Mouse (Mus musculus): ENCODE measurements around the gene Atp6v1g3. TPM values are rescaled to one million over a fixed set of nuclear protein-coding genes. Genes with fewer than 3 reads are reported as not detected.
A peak's percentile ranks its signal among the peaks of the same experiment; 100 is the strongest.

The Atp6v1g3 gene
- not detected in 2 replicates for polyA plus RNA-seq (2015; fragmentation: Nextera tagmentation; extraction: Ambion mirVana)

GRCm38 (mm10) chr1:138273438-138273837, at the start of gene Atp6v1g3:
Atp6v1g3 (plus strand) TSS chr1:138273738.
- 88% methylated on average over 2 of the region's 2 CpGs for WGBS

GRCm38 (mm10) chr1:138233051-138233450, 40.5 kb upstream of the Atp6v1g3 start:
- Histone ChIP-seq H3K9ac (no peak overlapping the region), H3K27ac (no peak overlapping the region), H3K4me1 (no peaks in the 10 kb centered on the region), H3K4me3 (no peak overlapping the region), H3K36me3 (ENCODE audit: poor library complexity, severe bottlenecking) (no peaks in the 10 kb centered on the region), H3K4me2 (no peak overlapping the region), H3K9me3 (replicated peaks) (0 out of 2 replicates have a peak, but pooled peaks cover 2% of the 10 kb centered on the region), H3K27me3 (no peaks in the 10 kb centered on the region)
- ATAC-seq, result no peak

More at GRCm38 (mm10) chr1:138273438-138273837, at the start of gene Atp6v1g3:
- Histone ChIP-seq H3K4me2 (no peak within 1 kb of the TSS), H3K9me3 (replicated peaks) (no peaks in the 10 kb centered on the region), H3K27me3 (no peaks in the 10 kb centered on the region), H3K4me3 (no peak within 1 kb of the TSS), H3K4me1 (no peaks in the 10 kb centered on the region), H3K9ac (no peak within 1 kb of the TSS), H3K27ac (no peak within 1 kb of the TSS), H3K36me3 (ENCODE audit: poor library complexity, severe bottlenecking) (no peaks in the 10 kb centered on the region)
- no peak for ATAC-seq

GRCm38 (mm10) chr1:138237252-138237651, 36.3 kb upstream of the Atp6v1g3 start:
- no peak overlapping the region for H3K9ac ChIP-seq
- no peak for ATAC-seq
- H3K4me1 ChIP-seq, result no peaks in the 10 kb centered on the region
- no peak overlapping the region for H3K27ac ChIP-seq
- H3K4me3 ChIP-seq, result no peak overlapping the region
- H3K36me3 ChIP-seq (ENCODE audit: poor library complexity, severe bottlenecking), result no peaks in the 10 kb centered on the region
- no peak overlapping the region for H3K4me2 ChIP-seq
- no peaks in the 10 kb centered on the region for H3K27me3 ChIP-seq
- no peaks in the 10 kb centered on the region for H3K9me3 ChIP-seq (replicated peaks)
- 84% methylated on average over 2 of the region's 2 CpGs for WGBS

DNA sequence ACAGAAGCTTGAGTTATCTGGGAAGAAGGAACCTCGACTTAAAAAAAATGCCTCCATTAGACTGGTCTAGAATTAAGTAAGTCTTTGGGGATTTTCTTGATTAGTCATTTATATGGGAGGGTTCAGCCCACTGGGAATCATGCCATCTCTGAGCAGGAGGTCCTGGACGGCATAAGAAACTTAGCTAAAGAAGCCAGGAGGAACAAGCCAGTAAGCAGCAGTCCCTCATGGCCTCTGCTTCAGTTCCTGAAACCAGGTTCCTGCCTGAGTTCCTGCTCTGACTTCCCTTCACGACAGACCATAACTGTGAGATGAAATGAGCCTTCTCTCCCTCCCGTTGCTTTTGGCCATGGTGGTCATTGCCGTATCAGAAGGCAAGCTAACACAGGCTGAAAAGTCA, 29.6 kb upstream of the Atp6v1g3 start:
- peak; percentile 19; the same call in 1 of the 2 replicates for ATAC-seq
- WGBS, result 68% methylated on average over 5 of the region's 5 CpGs
- Histone ChIP-seq H3K9me3 (replicated peaks) (no peaks in the 10 kb centered on the region), H3K4me3 (no peak overlapping the region), H3K36me3 (ENCODE audit: poor library complexity, severe bottlenecking) (no peaks in the 10 kb centered on the region), H3K27me3 (no peaks in the 10 kb centered on the region), H3K27ac (no peak overlapping the region), H3K4me2 (no peak overlapping the region), H3K9ac (no peak overlapping the region), H3K4me1 (no peaks in the 10 kb centered on the region)

- ATAC-seq, result peak; percentile 52
- Histone ChIP-seq H3K4me1 (no peaks in the 10 kb centered on the region), H3K4me3 (no peak overlapping the region), H3K27me3 (no peaks in the 10 kb centered on the region), H3K9me3 (replicated peaks) (no peaks in the 10 kb centered on the region), H3K36me3 (ENCODE audit: poor library complexity, severe bottlenecking) (no peaks in the 10 kb centered on the region), H3K9ac (no peak overlapping the region), H3K27ac (no peak overlapping the region), H3K4me2 (no peak overlapping the region)
- WGBS, result 38% methylated on average over 7 of the region's 7 CpGs
Measured at GRCm38 (mm10) chr1:138244485-138244884, 29.1 kb upstream of the Atp6v1g3 start.

GRCm38 (mm10) chr1:138245103-138245502, 28.4 kb upstream of the Atp6v1g3 start:
- H3K9me3 ChIP-seq (replicated peaks), result no peaks in the 10 kb centered on the region
- ATAC-seq, result peak; percentile 27
- WGBS, result 83% methylated on average over 4 of the region's 4 CpGs

DNA sequence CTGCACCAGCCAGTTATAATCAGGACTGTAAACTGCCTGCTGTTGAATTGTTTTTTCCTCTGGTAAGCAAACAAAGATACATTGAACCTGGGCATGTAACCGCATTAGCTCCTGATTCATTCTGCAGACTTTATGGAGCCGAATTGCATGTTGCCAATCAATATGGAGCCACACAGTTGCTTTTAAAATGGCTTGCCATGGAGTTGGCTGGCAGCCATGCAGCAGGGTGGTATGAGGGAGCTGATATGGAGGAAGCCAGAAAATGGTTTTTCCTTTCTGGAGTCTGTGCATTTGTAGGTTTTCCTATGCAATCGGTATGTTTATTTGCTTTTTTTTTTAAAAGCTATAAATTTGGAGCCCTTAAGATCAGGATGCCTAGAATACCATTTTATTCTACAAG, 28.0 kb upstream of the Atp6v1g3 start:
- Histone ChIP-seq H3K9me3 (replicated peaks) (no peaks in the 10 kb centered on the region), H3K27me3 (no peaks in the 10 kb centered on the region), H3K4me3 (no peak overlapping the region), H3K36me3 (ENCODE audit: poor library complexity, severe bottlenecking) (no peaks in the 10 kb centered on the region), H3K27ac (no peak overlapping the region), H3K4me2 (no peak overlapping the region), H3K4me1 (no peaks in the 10 kb centered on the region), H3K9ac (no peak overlapping the region)
- ATAC-seq, result peak; percentile 59
- 60% methylated on average over 3 of the region's 3 CpGs for WGBS

More at GRCm38 (mm10) chr1:138245103-138245502, 28.4 kb upstream of the Atp6v1g3 start:
- Histone ChIP-seq H3K4me3 (no peak overlapping the region), H3K9ac (no peak overlapping the region), H3K27ac (no peak overlapping the region), H3K36me3 (ENCODE audit: poor library complexity, severe bottlenecking) (no peaks in the 10 kb centered on the region), H3K4me1 (no peaks in the 10 kb centered on the region), H3K4me2 (no peak overlapping the region), H3K27me3 (no peaks in the 10 kb centered on the region)

DNA sequence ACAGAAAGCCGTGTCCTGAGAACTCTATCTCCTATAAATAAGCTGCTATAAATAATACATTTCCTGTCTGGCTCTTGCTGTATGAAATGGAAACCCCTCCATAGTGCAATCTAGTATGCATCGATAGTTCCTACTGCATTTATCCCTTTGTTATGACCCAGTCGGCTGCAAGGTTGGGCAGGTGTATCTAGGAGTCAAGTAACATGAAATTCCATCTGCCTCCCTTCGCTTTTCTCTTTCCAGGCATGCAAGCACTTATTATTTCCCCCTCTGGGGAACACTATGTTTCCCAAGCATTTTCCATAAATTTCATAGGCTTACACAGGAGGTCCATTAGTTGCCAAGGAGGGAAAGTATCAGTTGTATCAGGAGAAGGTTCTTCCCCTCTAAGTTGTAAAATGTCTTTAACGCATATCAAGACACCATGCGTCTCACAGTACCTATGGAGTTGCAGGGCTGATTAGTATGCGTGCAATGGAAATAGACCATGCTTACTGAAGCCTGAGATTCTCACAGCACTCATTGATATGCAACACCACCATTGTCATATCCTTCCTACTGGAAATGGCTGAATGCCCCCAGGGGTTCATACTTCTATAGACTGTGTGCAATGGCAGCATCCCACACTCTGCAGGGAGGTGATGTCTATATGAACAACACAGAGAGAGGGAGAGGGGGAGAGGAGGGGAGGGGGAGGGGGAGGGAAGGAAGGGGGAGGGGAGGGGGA, 26.9 kb upstream of the Atp6v1g3 start:
- Histone ChIP-seq H3K4me1 (no peaks in the 10 kb centered on the region), H3K27me3 (no peaks in the 10 kb centered on the region), H3K9me3 (replicated peaks) (no peaks in the 10 kb centered on the region), H3K36me3 (ENCODE audit: poor library complexity, severe bottlenecking) (no peaks in the 10 kb centered on the region), H3K4me3 (no peak overlapping the region), H3K4me2 (no peak overlapping the region), H3K27ac (no peak overlapping the region), H3K9ac (no peak overlapping the region)
- ATAC-seq, result peak; percentile 52; the same call in 1 of the 2 replicates
- WGBS, result 77% methylated on average over 7 of the region's 7 CpGs

GRCm38 (mm10) chr1:138247699-138248483, 25.6 kb upstream of the Atp6v1g3 start:
- Histone ChIP-seq H3K9ac (no peak overlapping the region), H3K9me3 (replicated peaks) (no peaks in the 10 kb centered on the region), H3K4me2 (no peak overlapping the region), H3K27me3 (no peaks in the 10 kb centered on the region), H3K4me1 (no peaks in the 10 kb centered on the region), H3K27ac (no peak overlapping the region), H3K36me3 (ENCODE audit: poor library complexity, severe bottlenecking) (no peaks in the 10 kb centered on the region), H3K4me3 (no peak overlapping the region)
- 89% methylated on average over 8 of the region's 8 CpGs for WGBS
- ATAC-seq, result no peak

GRCm38 (mm10) chr1:138248770-138249169, 24.8 kb upstream of the Atp6v1g3 start:
- H3K36me3 ChIP-seq (ENCODE audit: poor library complexity, severe bottlenecking), result no peaks in the 10 kb centered on the region
- no peak overlapping the region for H3K9ac ChIP-seq
- ATAC-seq, result no peak
- no peak overlapping the region for H3K4me3 ChIP-seq
- H3K27ac ChIP-seq, result no peak overlapping the region
- no peaks in the 10 kb centered on the region for H3K4me1 ChIP-seq
- no peaks in the 10 kb centered on the region for H3K27me3 ChIP-seq
- whole genome bisulfite sequencing, result 98% methylated on average over 2 of the region's 2 CpGs
- H3K4me2 ChIP-seq, result no peak overlapping the region
- no peaks in the 10 kb centered on the region for H3K9me3 ChIP-seq (replicated peaks)

- 70% methylated on average over 2 of the region's 2 CpGs for WGBS
- Histone ChIP-seq H3K9ac (no peak overlapping the region), H3K27ac (no peak overlapping the region), H3K27me3 (no peaks in the 10 kb centered on the region), H3K36me3 (ENCODE audit: poor library complexity, severe bottlenecking) (no peaks in the 10 kb centered on the region), H3K9me3 (replicated peaks) (no peaks in the 10 kb centered on the region), H3K4me2 (no peak overlapping the region), H3K4me1 (no peaks in the 10 kb centered on the region), H3K4me3 (no peak overlapping the region)
- ATAC-seq, result no peak
Measured at GRCm38 (mm10) chr1:138250951-138251350, 22.6 kb upstream of the Atp6v1g3 start.

DNA sequence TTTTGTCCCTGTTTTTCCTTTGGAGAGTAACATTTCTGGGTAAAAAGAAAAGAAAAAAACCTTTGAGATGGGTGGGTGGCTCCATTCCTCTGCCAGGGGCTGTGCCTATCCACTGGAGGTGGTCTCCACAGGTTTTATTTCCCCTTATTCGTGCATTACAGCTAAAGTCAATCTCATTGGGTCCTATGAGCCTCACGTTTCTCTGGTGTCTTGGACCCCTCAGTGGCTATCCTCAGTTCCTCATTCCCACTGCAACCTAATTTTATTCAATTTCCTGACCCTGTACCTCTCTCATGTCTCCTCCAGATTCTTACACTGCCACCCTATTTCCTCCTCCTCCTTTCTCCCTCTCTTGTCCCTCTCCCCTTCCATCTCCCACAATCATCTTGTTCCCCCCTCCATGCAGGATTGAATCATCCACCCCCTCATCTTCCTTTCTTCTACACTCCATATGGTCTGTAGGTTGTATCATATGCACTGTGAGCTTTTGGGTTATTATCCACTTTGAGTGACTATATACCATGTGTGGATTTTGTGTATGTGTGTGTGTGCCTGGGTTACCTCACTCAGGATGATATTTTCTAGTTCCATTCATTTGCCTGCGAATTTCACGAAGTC, 17.3 kb upstream of the Atp6v1g3 start:
- no peak overlapping the region for H3K27ac ChIP-seq
- no peak for ATAC-seq
- H3K9me3 ChIP-seq (replicated peaks), result no peaks in the 10 kb centered on the region
- H3K4me3 ChIP-seq, result no peak overlapping the region
- H3K4me1 ChIP-seq, result no peaks in the 10 kb centered on the region
- H3K9ac ChIP-seq, result no peak overlapping the region
- no peaks in the 10 kb centered on the region for H3K27me3 ChIP-seq
- 86% methylated on average over 4 of the region's 4 CpGs for WGBS
- H3K4me2 ChIP-seq, result no peak overlapping the region
- H3K36me3 ChIP-seq (ENCODE audit: poor library complexity, severe bottlenecking), result no peaks in the 10 kb centered on the region
